Mouse (Mus musculus) myocyte (in vitro differentiated cells): Measurements from ENCODE around the gene Cxcr5. TPM values are rescaled to one million over a fixed set of nuclear protein-coding genes. Genes with fewer than 3 reads are reported as not detected.

Experiments
- H3K27me3 ChIP-seq: one replicate; pipeline ENCODE4 v1.6.1; 2011; ENCODE audit not compliant: control insufficient read depth, insufficient read depth, insufficient read length
- H3K36me3 ChIP-seq: one replicate; pipeline ENCODE4 v1.6.1; 2011; ENCODE audit not compliant: control insufficient read depth, insufficient read depth
- H3K4me2 ChIP-seq: one replicate; pipeline ENCODE4 v1.6.1; 2011; ENCODE audit warnings: low read depth, control low read depth
- H3K4me3 ChIP-seq: one replicate; pipeline ENCODE4 v1.5.1; 2011; ENCODE audit warnings: mild to moderate bottlenecking, control low read depth, moderate library complexity
- H3K79me2 ChIP-seq: one replicate; pipeline ENCODE4 v1.6.1; 2011; ENCODE audit not compliant: control insufficient read depth, insufficient read depth
- H3ac ChIP-seq: one replicate; pipeline ENCODE4 v1.6.1; 2011; ENCODE audit not compliant: control insufficient read depth, insufficient read length
- CEBPB ChIP-seq: IDR thresholded peaks from 2 replicates; pipeline ENCODE4 v1.6.1; 2011; ENCODE audit warnings: mild to moderate bottlenecking, moderate library complexity; ENCODE audit not compliant: poor library complexity, insufficient read depth, severe bottlenecking
- E2F4 ChIP-seq: IDR thresholded peaks from one replicate; pipeline ENCODE4 v1.6.1; 2011; ENCODE audit warnings: mild to moderate bottlenecking, control low read depth, moderate library complexity; ENCODE audit not compliant: insufficient read depth
- MAX ChIP-seq: IDR thresholded peaks from one replicate; pipeline ENCODE4 v1.6.1; 2011; ENCODE audit warnings: low read depth, mild to moderate bottlenecking, control low read depth
- MYOD1 ChIP-seq, 3 experiments: IDR thresholded peaks; one replicate each; pipeline ENCODE4 v1.6.1; 2011; ENCODE audit warnings: control low read depth in 2 of 3, low read depth in 2 of 3, mild to moderate bottlenecking in 2 of 3, moderate library complexity in 1 of 3; ENCODE audit not compliant: insufficient read length in 2 of 3, control insufficient read depth in 1 of 3
- MYOG ChIP-seq, 3 experiments: IDR thresholded peaks; one replicate each; pipeline ENCODE4 v1.6.1; 2011; ENCODE audit warnings: control low read depth in 2 of 3, low read depth in 2 of 3, mild to moderate bottlenecking in 2 of 3; ENCODE audit not compliant: insufficient read length in 2 of 3, control insufficient read depth in 1 of 3, insufficient read depth in 1 of 3
- POLR2A ChIP-seq: IDR thresholded peaks from one replicate; pipeline ENCODE4 v1.6.1; 2011; ENCODE audit warnings: low read depth, mild to moderate bottlenecking, control low read depth, moderate library complexity; ENCODE audit not compliant: insufficient read length
- POLR2AphosphoS2 ChIP-seq: IDR thresholded peaks from one replicate; pipeline ENCODE4 v1.6.1; 2011; ENCODE audit warnings: low read depth, control low read depth; ENCODE audit not compliant: insufficient read length
- REST ChIP-seq: IDR thresholded peaks from one replicate; pipeline ENCODE4 v1.6.1; 2011; ENCODE audit warnings: mild to moderate bottlenecking, control low read depth, moderate library complexity; ENCODE audit not compliant: insufficient read depth, insufficient read length
- SRF ChIP-seq: IDR thresholded peaks from one replicate; pipeline ENCODE4 v1.6.1; 2011; ENCODE audit warnings: low read depth; ENCODE audit not compliant: control insufficient read depth, insufficient read length
- TCF12 ChIP-seq: IDR thresholded peaks from one replicate; pipeline ENCODE4 v1.6.1; 2011; ENCODE audit warnings: mild to moderate bottlenecking, control low read depth; ENCODE audit not compliant: poor library complexity, insufficient read depth, severe bottlenecking
- TCF3 ChIP-seq: IDR thresholded peaks from one replicate; pipeline ENCODE4 v1.6.1; 2011; ENCODE audit warnings: low read depth, control low read depth; ENCODE audit not compliant: insufficient read length
- USF1 ChIP-seq: IDR thresholded peaks from one replicate; pipeline ENCODE4 v1.6.1; 2011; ENCODE audit warnings: low read depth, mild to moderate bottlenecking, control low read depth, moderate library complexity
- polyA plus RNA-seq: library from polyadenylated mRNA; unstranded; fragments of >200 nt; fragmentation: generic; extraction: Trizol; gene quantifications from one replicate; pipeline ENCODE4 v1.2.1, GENCODE M21; 2012; ENCODE audit warnings: missing spikeins

The Cxcr5 gene
- polyA plus RNA-seq, 1 experiment = 0.01 TPM

- Histone ChIP-seq H3ac (no peak overlapping the region), H3K36me3 (no peaks in the 10 kb centered on the region), H3K4me3 (no peak overlapping the region), H3K79me2 (no peaks in the 10 kb centered on the region), H3K4me2 (no peak overlapping the region), H3K27me3 (no peaks in the 10 kb centered on the region)
- TF ChIP-seq POLR2AphosphoS2 (no peak), USF1 (no peak), E2F4 (no peak), TCF12 (no peak), CEBPB (no peak), MYOD1 (IDR thresholded peaks at IDR 0.05; ENCODE audit: control insufficient read depth in 1 of 3, insufficient read length in 2 of 3, low read depth in 2 of 3) (no peak), SRF (no peak), POLR2A (no peak), TCF3 (no peak), MAX (no peak), MYOG (IDR thresholded peaks at IDR 0.05; ENCODE audit: control insufficient read depth in 1 of 3, insufficient read depth in 1 of 3, insufficient read length in 2 of 3, low read depth in 2 of 3) (no peak), REST (no peak)
Observed at GRCm38 (mm10) chr9:44511935-44512716, 49.6 kb downstream of the Cxcr5 start.

- no peak overlapping the region for H3ac ChIP-seq
- no peaks in the 10 kb centered on the region for H3K27me3 ChIP-seq
- no peaks in the 10 kb centered on the region for H3K79me2 ChIP-seq
- no peaks in the 10 kb centered on the region for H3K36me3 ChIP-seq
- no peak overlapping the region for H3K4me3 ChIP-seq
- TF ChIP-seq TCF3 (no peak), POLR2AphosphoS2 (peak; percentile 89), POLR2A (peak; percentile 34)
- no peak overlapping the region for H3K4me2 ChIP-seq
Observed at GRCm38 (mm10) chr9:44510872-44511601, 50.6 kb downstream of the Cxcr5 start.

GRCm38 (mm10) chr9:44510355-44510871 lies 51.3 kb downstream of the Cxcr5 start:
- H3ac ChIP-seq = no peak overlapping the region

GRCm38 (mm10) chr9:44509487-44510354 lies 52.0 kb downstream of the Cxcr5 start:
- no peak for TF ChIP-seq TCF12
- peak; percentile 65 for TF ChIP-seq POLR2AphosphoS2
- no peak for TF ChIP-seq TCF3
- TF ChIP-seq CEBPB = no peak
- peak; percentile 18 for TF ChIP-seq POLR2A
- TF ChIP-seq MAX = no peak
- no peak for TF ChIP-seq SRF
- TF ChIP-seq MYOD1 (IDR thresholded peaks at IDR 0.05; ENCODE audit: control insufficient read depth in 1 of 3, insufficient read length in 2 of 3, low read depth in 2 of 3) = peak in 1 of 3 experiments; percentile 17
- no peak for TF ChIP-seq USF1
- TF ChIP-seq E2F4 = no peak
- peak in 1 of 3 experiments; percentile 25 for TF ChIP-seq MYOG (IDR thresholded peaks at IDR 0.05; ENCODE audit: control insufficient read depth in 1 of 3, insufficient read depth in 1 of 3, insufficient read length in 2 of 3, low read depth in 2 of 3)
- TF ChIP-seq REST = no peak
- no peak overlapping the region for H3K4me2 ChIP-seq
- H3K36me3 ChIP-seq = no peaks in the 10 kb centered on the region
- H3K4me3 ChIP-seq = no peak overlapping the region
- H3ac ChIP-seq = no peak overlapping the region
- H3K79me2 ChIP-seq = no peaks in the 10 kb centered on the region
- H3K27me3 ChIP-seq = no peaks in the 10 kb centered on the region

More at GRCm38 (mm10) chr9:44510355-44510871, 51.3 kb downstream of the Cxcr5 start:
- H3K27me3 ChIP-seq = no peaks in the 10 kb centered on the region
- no peak overlapping the region for H3K4me3 ChIP-seq
- H3K36me3 ChIP-seq = no peaks in the 10 kb centered on the region
- TF ChIP-seq TCF3 (no peak), MYOD1 (IDR thresholded peaks at IDR 0.05; ENCODE audit: control insufficient read depth in 1 of 3, insufficient read length in 2 of 3, low read depth in 2 of 3) (peak in 2 of 3 experiments; percentile 53 to 61)
- no peak overlapping the region for H3K4me2 ChIP-seq
- no peaks in the 10 kb centered on the region for H3K79me2 ChIP-seq
